Mouse (Mus musculus) ES-Bruce4 (cell line): ENCODE measurements at regions not wholly inside any gene's neighbourhood (a gene's known extent, or its start where the extent isn't known, plus 50 kb on each side); places are given as distances from the start of the nearest gene placed in this dataset.

ENCODE experiments used
- CTCF ChIP-seq: IDR thresholded peaks from one replicate; pipeline ENCODE4 v1.8.1; 2011; ENCODE audit warnings: low read depth, low read length
- EP300 ChIP-seq: IDR thresholded peaks from 2 replicates; pipeline ENCODE4 v1.6.1; 2011; ENCODE audit warnings: low read depth, low read length; ENCODE audit not compliant: insufficient read depth
- POLR2A ChIP-seq: IDR thresholded peaks from one replicate; pipeline ENCODE4 v1.8.1; 2011; ENCODE audit warnings: low read length; ENCODE audit not compliant: insufficient read depth

DNA sequence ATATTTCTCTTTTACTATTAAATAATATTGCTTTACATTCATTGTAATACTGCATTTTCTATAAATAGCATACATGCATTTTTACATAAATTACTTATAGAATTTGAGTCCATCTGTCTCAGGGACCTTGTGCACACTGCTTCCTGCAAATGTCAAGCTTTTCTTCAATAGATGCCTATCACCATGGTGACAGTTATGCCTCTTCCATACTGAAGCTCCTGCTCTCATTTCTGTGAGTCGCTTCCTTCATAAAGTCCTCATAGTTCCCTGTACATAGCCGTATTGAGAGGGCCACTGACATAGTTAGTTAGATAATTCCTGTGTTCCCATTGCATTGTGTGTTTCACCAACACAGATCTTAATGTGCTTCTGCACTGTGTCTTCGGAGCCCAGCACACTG is 244.7 kb downstream of the Fam49a start:
- TF ChIP-seq CTCF = no peak
- TF ChIP-seq POLR2A = no peak
- TF ChIP-seq EP300 = no peak
